Mouse (Mus musculus): ENCODE measurements around the gene Slc7a6os. TPM values are rescaled to one million over a fixed set of nuclear protein-coding genes. Genes with fewer than 3 reads are reported as not detected.

Slc7a6os gene
- polyA plus RNA-seq, 1 experiment from 2014 or later, result 36.3 TPM

Other genes starting within 250 kb of the Slc7a6os start
- 30.1 and 33.9 TPM in 2 replicates for gene Slc12a4, start 244.8 kb downstream of the Slc7a6os start, polyA plus RNA-seq (2015; fragmentation: Nextera tagmentation; extraction: Ambion mirVana)
- gene Dpep3, start 231.5 kb downstream of the Slc7a6os start, polyA plus RNA-seq (2015; fragmentation: Nextera tagmentation; extraction: Ambion mirVana), result not detected in 2 replicates
- 20.5 and 23.3 TPM in 2 replicates for gene Dus2, start 219.6 kb downstream of the Slc7a6os start, polyA plus RNA-seq (2015; fragmentation: Nextera tagmentation; extraction: Ambion mirVana)
- gene Dpep2nb, start 205.0 kb downstream of the Slc7a6os start, polyA plus RNA-seq (2015; fragmentation: Nextera tagmentation; extraction: Ambion mirVana), result 0.18 TPM in 1 of 2 replicates, not detected in the other
- 17.0 and 18.9 TPM in 2 replicates for gene Ddx28, start 199.1 kb downstream of the Slc7a6os start, polyA plus RNA-seq (2015; fragmentation: Nextera tagmentation; extraction: Ambion mirVana)
- gene Nfatc3, start 152.1 kb downstream of the Slc7a6os start, polyA plus RNA-seq (2015; fragmentation: Nextera tagmentation; extraction: Ambion mirVana), result 6.5 and 7.3 TPM in 2 replicates
- gene Esrp2, start 74.0 kb downstream of the Slc7a6os start, polyA plus RNA-seq (2015; fragmentation: Nextera tagmentation; extraction: Ambion mirVana), result 14.9 and 15.8 TPM in 2 replicates
- gene Pla2g15, start 60.5 kb downstream of the Slc7a6os start, polyA plus RNA-seq (2015; fragmentation: Nextera tagmentation; extraction: Ambion mirVana), result 12.4 and 13.9 TPM in 2 replicates
- gene Slc7a6, start 42.1 kb downstream of the Slc7a6os start, polyA plus RNA-seq (2015; fragmentation: Nextera tagmentation; extraction: Ambion mirVana), result 52.7 and 57.3 TPM in 2 replicates
- gene Prmt7, start within 50 bp of the Slc7a6os start, polyA plus RNA-seq (2015; fragmentation: Nextera tagmentation; extraction: Ambion mirVana), result 50.7 and 51.8 TPM in 2 replicates
- gene Smpd3, start 127.1 kb upstream of the Slc7a6os start, polyA plus RNA-seq (2015; fragmentation: Nextera tagmentation; extraction: Ambion mirVana), result 1.7 and 7.4 TPM in 2 replicates
- gene Zfp90, start 204.4 kb upstream of the Slc7a6os start, polyA plus RNA-seq (2015; fragmentation: Nextera tagmentation; extraction: Ambion mirVana), result 16.9 and 20.8 TPM in 2 replicates